8 mouse cellular contexts compared by ENCODE assay signal in the genomic region with DNA sequence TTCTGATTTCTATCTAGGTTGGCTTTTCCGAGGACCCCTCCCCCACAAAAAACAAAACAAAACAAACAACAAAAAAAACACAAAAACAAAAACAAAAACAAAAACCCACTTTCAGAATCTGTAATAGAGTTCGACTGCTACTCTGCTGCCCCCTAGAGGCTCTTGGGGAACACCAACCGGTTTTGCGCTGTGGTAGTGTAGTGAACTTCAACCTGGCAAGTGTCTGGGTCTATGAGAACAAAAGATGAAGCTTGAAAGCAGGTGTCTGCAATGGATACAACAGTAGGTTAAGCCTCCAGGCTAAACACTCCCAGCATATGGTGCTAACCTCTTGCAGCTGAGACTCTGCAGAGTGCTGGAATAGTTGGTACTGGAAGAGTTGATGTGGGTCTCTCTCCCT. TPM values are rescaled to one million over a fixed set of nuclear protein-coding genes. Genes with fewer than 3 reads are reported as not detected.
DNase-seq lines count a peak whose midpoint lies in the region; ATAC-seq and TF ChIP-seq lines count a peak whose summit lies in the region.

No protein-coding gene starts in this region.

- H3K9me3 ChIP-seq in kidney, embryonic 16.5 days (ENCODE audit: low read length) = no peaks in the 10 kb centered on the region
- no peaks in the 10 kb centered on the region for H3K9me3 ChIP-seq in hindbrain, embryonic 11.5 days (ENCODE audit: control insufficient read depth, low read length)
- H3K9me3 ChIP-seq in limb, embryonic 10.5 days (replicated peaks) = no peaks in the 10 kb centered on the region

- H3K9ac ChIP-seq in kidney, embryonic 16.5 days (replicated peaks; ENCODE audit: low read length) = no peak overlapping the region
- no peak overlapping the region for H3K9ac ChIP-seq in hindbrain, embryonic 11.5 days (ENCODE audit: low read depth, low read length)

- H3K36me3 ChIP-seq in kidney, adult 2 months (ENCODE audit: control insufficient read depth, insufficient read depth, low read length) = no peaks in the 10 kb centered on the region
- H3K36me3 ChIP-seq in kidney, embryonic 16.5 days (ENCODE audit: insufficient read depth, low read length) = no peaks in the 10 kb centered on the region
- H3K36me3 ChIP-seq in hindbrain, embryonic 11.5 days (ENCODE audit: control insufficient read depth, insufficient read depth, low read length) = no peaks in the 10 kb centered on the region
- no peaks in the 10 kb centered on the region for H3K36me3 ChIP-seq in limb, embryonic 10.5 days

- peak; percentile 67 for TF ChIP-seq CTCF in kidney, adult 2 months (conservative IDR thresholded peaks at IDR 0.05; ENCODE audit: insufficient read depth, insufficient read length, low read depth, low read length)

- no peak for ATAC-seq in kidney, embryonic 16.5 days (ENCODE audit: low FRiP score, low TSS enrichment)
- no peak for ATAC-seq in hindbrain, embryonic 11.5 days (ENCODE audit: low FRiP score)

- H3K4me1 ChIP-seq in kidney, adult 2 months (ENCODE audit: control insufficient read depth, insufficient read depth, low read length) = no peaks in the 10 kb centered on the region
- no peaks in the 10 kb centered on the region for H3K4me1 ChIP-seq in kidney, embryonic 16.5 days (ENCODE audit: insufficient read depth, low read length)
- H3K4me1 ChIP-seq in hindbrain, embryonic 11.5 days (replicated peaks; ENCODE audit: control insufficient read depth, insufficient read depth, low read length) = no peaks in the 10 kb centered on the region
- H3K4me1 ChIP-seq in limb, embryonic 10.5 days = no peaks in the 10 kb centered on the region

- WGBS in kidney, adult 2 months = 4% methylated on average over 4 of the region's 4 CpGs
- WGBS in kidney, embryonic 16.5 days = 3% methylated on average over 4 of the region's 4 CpGs
- 4% methylated on average over 4 of the region's 4 CpGs for WGBS in hindbrain, embryonic 11.5 days
- 3% methylated on average over 4 of the region's 4 CpGs for WGBS in limb, embryonic 10.5 days

- no peak overlapping the region for H3K4me3 ChIP-seq in kidney, adult 2 months (ENCODE audit: insufficient read depth, low read depth, low read length)
- H3K4me3 ChIP-seq in kidney, embryonic 16.5 days (ENCODE audit: low read length) = no peak overlapping the region
- no peak overlapping the region for H3K4me3 ChIP-seq in hindbrain, embryonic 11.5 days (ENCODE audit: low read depth, low read length)
- H3K4me3 ChIP-seq in limb, embryonic 10.5 days = no peak overlapping the region

- no peak overlapping the region for H3K27ac ChIP-seq in kidney, adult 2 months (ENCODE audit: insufficient read depth, low read depth, low read length)
- no peak overlapping the region for H3K27ac ChIP-seq in kidney, embryonic 16.5 days (ENCODE audit: low read length)
- H3K27ac ChIP-seq in hindbrain, embryonic 11.5 days (ENCODE audit: low read depth, low read length) = no peak overlapping the region
- no peak overlapping the region for H3K27ac ChIP-seq in limb, embryonic 10.5 days

- DNase-seq in kidney, adult 2 months = peak; percentile 17
- DNase-seq in R1 (ENCODE audit: low read depth, low spot score) = peak; percentile 71
- peak; percentile 50 to 59 for DNase-seq in cerebellum, postnatal 36 days
- DNase-seq in hindbrain, embryonic 11.5 days (ENCODE audit: low spot score) = peak; percentile 75
- peak; percentile 64 for DNase-seq in limb, embryonic 10.5 days (ENCODE audit: low spot score)
- peak; percentile 71 for DNase-seq in retina, postnatal 1 day
- no peak for DNase-seq in ovary, postnatal 10 days (ENCODE audit: low spot score)

- no peak for TF ChIP-seq POLR2A in kidney, adult 2 months (IDR thresholded peaks at IDR 0.05; ENCODE audit: low read depth, low read length)

- H3K27me3 ChIP-seq in kidney, adult 2 months (replicated peaks; ENCODE audit: control insufficient read depth, insufficient read depth, low read length) = no peaks in the 10 kb centered on the region
- no peaks in the 10 kb centered on the region for H3K27me3 ChIP-seq in kidney, embryonic 16.5 days (ENCODE audit: insufficient read depth, low read length)
- no peaks in the 10 kb centered on the region for H3K27me3 ChIP-seq in hindbrain, embryonic 11.5 days (ENCODE audit: control insufficient read depth, insufficient read depth, low read length)
- no peaks in the 10 kb centered on the region for H3K27me3 ChIP-seq in limb, embryonic 10.5 days (ENCODE audit: low read depth, poor library complexity, severe bottlenecking)

- no peak overlapping the region for H3K4me2 ChIP-seq in kidney, embryonic 16.5 days (replicated peaks; ENCODE audit: low read depth, low read length)
- H3K4me2 ChIP-seq in hindbrain, embryonic 11.5 days (replicated peaks; ENCODE audit: low read depth, low read length) = no peak overlapping the region

RNA-seq across cellular contexts. Expression of a gene that starts 40.2 kb away (rescaled TPM):
- 0.74 and 0.83 TPM in 2 replicates for polyA plus RNA-seq in kidney, adult 2 months (2012; rRNA removed)
- 2.2 and 2.9 TPM in 2 replicates for polyA plus RNA-seq in kidney, embryonic 16.5 days (2015; fragmentation: Nextera tagmentation; extraction: Ambion mirVana)
- 5.3 and 6.7 TPM in 2 replicates for polyA plus RNA-seq in hindbrain, embryonic 11.5 days (2014; fragmentation: Nextera tagmentation; extraction: Ambion mirVana)
- polyA plus RNA-seq in limb, embryonic 10.5 days (2016; fragmentation: Nextera tagmentation; extraction: Ambion mirVana) = 0.43 and 0.62 TPM in 2 replicates
